Mouse (Mus musculus): ENCODE results near the gene Trim41.
"Not testable (repeated sequence)": the region's sequence is repeated elsewhere in the genome, so short reads cannot be mapped to it uniquely, and the experiment has no call there.

Gene Trim41

DNA sequence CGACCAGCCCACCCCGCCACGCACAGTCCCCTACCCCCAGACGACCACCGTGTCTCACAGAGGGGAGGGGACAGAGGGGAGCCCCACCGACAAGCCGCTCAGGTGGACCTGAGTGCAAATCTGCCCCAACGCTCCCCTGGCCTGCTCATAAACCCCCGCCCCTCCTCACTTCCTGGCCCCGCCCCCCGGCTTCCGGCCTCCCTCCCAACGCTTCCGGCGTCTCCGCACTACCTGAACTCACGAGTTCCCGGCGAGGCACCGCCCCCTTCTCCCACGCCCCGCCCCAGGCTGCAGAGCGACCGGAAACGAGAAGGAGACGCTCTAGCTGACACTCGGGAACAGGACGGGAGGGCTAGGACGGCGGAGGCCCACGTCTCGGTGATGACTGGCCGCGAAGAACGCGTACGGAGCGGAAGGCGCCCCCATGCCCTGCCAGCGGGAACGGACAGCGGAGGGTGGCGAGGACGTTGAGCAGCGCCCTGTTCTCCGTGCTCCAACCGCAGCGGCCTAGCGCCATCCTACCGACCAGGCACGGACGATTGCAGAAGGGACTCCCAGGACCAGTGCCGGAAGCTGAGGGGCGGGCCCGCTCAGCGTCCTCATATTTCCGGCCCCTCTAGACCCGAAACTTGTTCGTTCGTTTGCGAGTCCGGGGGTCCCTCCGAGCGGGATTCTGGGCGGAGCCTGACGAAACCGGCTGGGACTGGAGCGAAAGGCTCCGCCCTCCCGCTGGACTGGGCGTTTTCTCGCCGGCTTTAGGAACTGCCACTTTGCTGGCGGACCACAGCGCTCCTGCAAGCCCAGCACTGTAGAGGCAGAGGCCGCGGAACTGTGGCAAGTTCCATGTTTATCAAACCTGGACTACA lies at the start of gene Trim41:
TSS of gene Trim41 (minus strand) at position 554 of the 866 bp plus-strand sequence.
- peak; percentile 100 for DNase-seq

DNA sequence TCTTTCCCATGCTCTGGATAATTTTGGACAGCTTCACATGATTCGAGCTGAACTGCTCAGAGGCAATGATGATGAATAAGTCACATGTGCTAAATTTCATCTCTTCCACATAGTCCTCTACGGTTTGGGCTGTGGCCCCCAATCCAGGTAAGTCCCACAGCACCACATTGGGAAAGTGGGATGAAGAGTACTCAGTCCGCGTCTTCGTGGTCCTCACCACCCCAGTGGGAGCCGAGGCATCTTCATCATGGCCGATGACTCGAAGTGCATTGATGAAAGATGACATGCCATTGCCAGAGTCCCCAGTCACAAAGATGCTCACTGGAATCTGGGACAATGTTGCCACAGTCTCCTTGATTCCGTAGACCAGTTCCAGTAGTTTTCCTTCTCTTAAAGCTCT lies 49.3 kb upstream of the Trim41 start:
- no peak for DNase-seq

DNA sequence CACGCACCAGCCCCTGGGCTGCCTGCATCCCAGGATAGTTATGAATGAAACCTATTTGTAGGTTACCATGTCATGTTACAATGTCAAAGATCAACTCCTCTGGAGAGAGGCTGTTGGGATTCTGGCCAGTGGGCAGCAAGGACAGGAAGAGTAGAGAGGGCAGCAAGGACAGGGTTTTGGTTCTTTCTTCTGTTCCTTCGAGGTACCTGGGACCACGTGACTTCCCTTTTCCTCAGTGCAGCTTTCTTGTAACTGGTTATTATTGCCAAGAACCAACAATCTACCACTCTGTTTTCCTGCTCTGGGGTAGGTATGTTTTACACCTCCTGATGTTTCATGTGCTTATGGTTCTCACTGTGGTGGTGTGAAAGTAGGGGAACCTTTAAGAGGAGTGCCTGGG lies 46.7 kb upstream of the Trim41 start:
- DNase-seq = no peak

DNA sequence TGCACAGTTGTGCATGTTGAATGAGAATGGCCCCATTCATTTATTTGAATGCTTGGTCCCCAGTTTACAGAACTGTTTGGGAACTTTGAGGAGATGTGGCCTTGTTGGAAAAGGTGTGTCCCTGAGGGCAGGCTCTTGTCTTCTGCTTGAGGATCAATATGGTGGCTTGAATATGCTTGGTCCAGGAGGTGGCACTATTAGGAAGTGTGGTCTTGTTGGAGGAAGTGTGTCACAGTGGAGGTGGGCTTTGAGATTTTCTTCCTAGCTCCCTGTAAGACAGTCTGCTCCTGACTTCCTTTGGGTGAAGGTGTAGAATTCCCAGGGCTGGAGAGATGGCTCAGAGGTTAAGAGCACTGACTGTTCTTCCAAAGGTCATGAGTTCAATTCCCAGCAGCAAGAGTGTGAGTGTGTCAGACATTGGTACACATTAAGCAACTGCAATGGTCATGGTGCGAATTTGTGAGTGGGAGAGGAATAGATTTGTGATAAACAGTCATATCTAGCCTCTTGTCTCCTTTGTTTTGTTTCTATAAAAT lies 45.7 kb upstream of the Trim41 start:
- no peak for DNase-seq

DNA sequence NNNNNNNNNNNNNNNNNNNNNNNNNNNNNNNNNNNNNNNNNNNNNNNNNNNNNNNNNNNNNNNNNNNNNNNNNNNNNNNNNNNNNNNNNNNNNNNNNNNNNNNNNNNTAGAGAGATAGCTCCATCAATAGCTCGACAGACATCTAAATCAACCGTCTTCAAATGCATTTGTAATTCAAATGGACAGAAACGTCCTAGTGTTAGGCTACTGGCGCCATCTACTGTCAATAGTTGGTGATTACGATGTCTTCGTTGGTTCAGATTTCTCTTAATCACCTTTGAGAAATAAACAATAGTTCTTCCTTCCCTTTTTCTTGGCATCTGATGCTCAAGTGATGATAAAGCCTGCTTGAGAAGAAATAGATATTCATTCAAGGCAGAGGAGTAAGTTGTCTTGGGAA lies 41.9 kb upstream of the Trim41 start:
- DNase-seq = peak in 1 of 2 experiments; percentile 26

DNA sequence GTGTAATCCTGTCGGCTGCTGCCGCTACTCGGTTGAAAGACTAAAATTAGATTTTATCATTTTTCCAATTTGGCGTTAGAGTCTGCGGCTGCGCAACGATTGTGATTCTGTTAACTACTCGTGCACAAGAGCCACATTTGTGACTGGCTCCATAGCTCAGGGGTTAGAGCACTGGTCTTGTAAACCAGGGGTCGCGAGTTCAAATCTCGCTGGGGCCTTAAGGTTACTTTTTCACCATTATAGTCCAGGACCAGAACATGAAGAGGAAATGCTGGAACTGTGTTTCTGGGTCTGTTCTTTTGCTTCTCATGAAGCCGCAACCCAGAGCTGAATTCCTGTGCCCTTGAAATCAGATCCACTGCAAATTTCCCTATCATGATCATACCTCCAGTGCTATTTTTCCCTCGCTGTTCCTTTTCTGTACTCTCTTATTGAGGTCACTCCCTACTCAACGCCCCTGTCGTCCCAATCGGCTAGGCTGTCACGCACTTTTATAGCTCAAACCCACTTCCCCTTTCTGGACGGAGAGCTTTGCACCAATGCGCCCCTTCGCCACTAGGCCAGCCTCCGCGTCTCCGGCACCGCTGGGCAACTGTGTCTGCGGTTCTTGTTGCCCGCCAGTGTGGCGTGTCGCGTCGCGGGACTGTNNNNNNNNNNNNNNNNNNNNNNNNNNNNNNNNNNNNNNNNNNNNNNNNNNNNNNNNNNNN lies 36.5 kb upstream of the Trim41 start:
- peak; percentile 85 to 89 for DNase-seq

DNA sequence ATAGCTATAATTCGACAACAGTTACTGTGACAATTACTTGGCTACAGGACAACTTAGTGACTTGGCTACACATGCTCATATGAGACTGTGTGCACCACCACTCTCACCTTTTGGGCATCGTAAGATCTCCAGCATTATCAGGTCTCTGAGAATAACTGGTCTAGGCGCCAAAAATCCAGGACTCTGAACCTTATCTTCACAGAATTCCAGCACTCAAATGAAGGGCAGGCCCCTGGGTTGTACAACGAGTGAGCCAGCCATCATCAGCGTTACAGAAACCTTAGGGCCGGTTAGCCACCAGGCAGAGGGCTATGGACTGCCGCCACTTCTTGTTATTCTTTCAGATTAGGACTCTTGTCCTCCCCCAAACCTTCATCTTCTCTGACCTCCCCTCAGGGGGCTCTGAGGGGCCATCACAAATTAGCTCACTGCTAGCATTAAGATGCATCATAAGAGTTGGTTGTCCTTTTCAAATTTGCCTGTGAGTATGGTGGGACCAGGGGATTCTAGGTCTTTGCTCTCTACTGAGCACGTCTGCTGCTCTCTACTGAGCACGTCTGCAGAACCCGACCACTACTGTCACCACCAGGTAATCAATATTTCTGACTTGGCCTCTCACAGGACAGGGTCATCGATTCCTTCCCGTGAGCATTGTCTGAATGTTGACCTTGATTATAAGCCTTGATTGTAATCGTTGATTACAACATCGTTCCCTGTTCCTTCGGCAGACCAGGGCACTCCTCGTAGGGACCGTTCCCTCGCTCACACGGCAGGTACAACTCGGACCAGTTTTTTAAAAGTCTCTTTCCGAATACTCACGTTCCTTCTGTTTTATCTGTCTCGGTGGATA lies 35.7 kb upstream of the Trim41 start:
- peak in 1 of 2 experiments; percentile 16 for DNase-seq

DNA sequence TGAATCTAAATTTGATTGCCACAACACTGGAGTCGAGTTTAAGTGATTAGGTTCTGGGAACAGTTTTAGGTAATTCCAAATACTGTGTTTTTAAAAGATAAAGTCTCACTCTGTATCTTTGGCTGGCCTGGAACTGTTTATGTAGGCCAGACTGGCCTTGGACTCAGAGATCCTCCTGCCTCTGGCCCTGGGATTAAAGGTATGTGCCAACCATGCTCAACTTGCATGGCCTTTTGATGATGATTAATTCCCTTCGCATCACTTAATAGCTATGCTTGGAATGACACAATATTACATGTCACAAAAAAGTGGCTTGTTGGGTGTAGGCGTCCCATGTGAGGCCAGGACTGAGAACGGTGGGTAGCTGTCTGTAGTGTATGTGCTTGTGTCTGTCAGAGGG lies 35.0 kb upstream of the Trim41 start:
- no peak for DNase-seq

DNA sequence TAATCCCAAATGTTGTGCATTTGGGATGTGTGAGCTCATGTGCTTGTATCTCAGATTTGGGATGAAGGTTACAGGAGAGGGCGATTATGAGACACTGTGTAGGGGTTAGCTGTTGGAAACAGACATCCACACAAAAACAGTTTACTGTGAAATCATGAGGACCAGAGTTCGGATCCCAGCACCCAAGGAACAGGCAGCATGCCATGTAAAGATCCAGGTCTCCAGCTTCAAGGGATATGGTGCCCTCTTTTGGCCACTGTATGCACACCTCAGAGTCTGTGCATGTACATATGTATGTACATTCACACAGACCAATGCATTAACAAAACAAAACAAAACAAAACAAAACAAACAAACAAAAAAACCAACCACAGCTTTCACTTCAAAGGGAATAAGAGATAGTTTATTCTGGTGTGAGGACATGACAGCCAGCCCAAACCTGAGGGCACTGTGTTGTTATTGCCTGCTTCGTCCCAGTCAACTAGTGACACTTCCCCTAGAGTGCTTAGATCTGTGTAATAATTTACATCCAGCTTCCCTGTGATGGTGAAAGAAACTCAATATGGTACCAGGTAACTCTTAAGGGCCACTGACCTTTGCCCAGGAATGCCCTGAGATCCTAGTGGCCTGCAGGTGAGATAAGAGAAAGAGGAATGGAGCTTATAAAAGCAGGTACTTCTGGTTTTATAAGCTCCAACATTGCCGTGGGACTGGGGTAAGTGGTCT lies 34.3 kb upstream of the Trim41 start:
- no peak for DNase-seq

DNA sequence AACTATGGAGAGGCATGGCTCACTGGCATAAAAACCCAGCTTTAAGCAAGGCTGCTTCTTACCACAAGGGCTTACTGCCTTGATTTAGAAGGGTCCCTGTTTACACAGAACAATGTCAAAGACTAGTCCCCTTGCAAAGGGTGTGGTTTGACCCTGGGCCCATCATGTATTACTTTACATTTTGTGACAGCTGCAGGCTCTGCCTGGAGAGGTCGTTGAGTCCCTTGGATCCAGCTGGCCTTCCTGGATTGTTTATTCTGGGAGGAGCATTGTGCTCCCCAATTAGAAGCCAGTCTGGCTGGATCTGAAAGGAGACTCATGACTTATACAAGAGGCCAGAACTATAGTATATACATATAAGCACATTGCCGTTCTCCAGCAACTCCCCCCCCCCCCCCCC lies 33.1 kb upstream of the Trim41 start:
- no peak for DNase-seq

DNA sequence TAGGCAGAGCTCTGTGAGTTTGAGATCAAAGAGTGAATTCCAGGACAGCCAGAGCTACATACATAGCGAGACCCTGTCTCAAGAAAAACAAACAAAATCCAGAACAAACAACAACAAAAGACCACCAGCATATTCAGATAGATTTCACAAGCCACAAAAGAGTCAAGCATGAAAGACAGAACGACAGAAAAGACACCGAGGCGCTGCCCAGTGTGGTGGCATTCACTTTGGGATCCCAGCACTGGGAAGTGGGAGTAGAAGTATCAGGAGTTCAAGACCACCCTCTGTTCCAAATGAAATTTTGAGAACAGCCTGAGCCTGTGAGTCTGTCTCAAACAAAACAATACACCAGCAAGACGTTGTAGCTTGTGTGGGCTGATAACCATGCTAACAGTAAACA lies 29.7 kb upstream of the Trim41 start:
- DNase-seq = no peak

DNA sequence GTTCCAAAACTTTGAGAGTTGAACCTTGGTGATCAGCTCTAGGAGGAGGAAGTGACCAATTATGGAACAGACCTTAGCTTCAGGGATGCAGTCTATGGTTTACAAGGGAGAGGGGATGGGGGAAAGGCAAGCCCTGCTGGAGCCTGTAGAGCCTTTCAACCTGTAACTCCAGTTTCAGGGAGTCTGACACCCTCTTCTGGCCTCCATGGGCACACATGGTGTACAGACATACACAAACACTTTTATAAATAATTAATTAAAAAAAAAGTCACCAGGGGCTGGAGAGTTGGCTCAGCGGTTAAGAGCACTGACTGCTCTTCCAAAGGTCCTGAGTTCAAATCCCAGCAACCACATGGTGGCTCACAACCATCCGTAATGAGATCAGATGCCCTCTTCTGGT lies 29.2 kb upstream of the Trim41 start:
- DNase-seq = not testable (repeated sequence)

DNA sequence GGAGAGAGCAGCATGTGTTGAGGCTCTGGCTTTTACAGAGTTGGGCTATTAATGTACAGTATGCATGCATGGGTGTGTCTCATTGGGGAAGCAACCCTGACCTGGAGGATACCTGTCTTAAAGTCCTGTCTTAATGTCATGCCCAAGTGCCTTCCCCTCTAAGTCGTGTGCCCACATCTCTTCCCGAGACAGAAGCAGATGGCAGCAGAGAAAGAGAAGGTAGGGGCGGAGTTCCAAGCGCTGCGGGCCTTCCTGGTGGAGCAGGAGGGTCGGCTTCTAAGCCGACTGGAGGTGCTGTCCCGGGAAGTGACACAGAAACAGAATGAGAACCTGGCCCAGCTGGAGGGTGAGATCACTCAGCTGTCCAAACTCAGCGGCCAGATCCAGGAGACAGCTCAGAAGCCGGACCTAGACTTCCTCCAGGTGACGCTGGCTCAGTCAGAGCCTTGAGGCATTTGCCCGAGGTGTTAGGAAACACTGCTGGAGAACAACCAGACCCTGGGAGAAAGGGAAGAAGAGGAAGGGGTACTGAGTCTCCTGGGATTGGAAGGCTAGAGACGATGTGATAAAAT lies 28.2 kb upstream of the Trim41 start:
- no peak for DNase-seq

DNA sequence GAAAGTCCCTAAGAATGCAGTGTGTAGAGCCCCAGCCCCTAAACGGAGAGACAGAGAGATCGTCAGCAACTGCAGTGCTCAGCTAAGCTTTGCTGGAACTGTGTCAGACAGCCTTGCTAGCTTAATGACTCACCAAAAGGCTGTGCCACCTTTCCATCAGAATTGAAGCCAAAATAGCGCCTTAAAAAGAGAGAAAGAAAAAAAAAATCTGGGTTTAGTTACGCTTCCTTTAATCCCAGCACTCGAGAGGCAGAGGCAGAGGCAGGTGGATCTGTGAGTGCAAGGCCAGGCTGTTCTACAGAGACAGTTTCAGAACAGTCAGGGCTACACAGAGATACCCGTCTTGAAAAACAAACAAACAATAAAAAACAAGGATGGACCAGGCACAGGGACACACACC lies 27.2 kb upstream of the Trim41 start:
- no peak for DNase-seq

DNA sequence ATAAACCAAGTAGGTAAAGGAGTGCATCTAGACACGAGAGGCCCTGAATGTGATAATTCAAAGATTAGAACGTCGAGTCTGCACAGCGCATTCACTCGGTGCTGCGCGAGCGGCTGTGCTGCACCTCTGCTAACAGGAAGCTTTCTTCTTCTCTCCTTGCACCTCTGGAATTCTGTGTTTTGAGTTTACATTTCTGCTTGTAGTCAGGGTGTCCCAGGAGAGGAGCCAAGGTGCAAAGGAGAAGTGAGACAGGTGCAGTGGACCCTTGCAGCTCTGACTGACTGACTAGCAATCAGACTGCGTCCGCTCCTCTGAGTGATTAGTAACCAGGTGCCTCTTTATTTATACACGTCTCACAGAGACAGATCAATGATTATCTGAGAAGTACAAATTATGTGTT lies 26.0 kb upstream of the Trim41 start:
- DNase-seq = no peak

DNA sequence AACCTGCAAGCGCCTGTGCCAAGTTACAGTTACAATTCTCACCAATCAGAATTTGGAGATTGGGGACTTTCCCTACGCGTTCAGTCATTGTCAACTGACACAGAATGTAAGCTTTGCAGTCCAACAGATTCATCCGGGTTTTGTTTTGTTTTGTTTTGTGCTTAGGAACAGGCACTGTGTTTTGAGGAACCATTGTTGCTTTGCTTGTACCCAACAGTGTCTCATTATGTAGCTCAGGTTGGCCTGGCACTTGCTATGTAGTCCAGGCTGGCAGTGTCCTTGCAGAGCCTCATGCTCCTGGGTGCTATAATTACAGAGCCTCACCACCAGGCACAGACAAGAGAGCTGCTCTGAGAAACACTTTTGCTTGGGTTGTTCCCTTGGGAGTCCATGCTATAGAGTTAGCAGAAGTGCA lies 25.2 kb upstream of the Trim41 start:
- no peak for DNase-seq

DNA sequence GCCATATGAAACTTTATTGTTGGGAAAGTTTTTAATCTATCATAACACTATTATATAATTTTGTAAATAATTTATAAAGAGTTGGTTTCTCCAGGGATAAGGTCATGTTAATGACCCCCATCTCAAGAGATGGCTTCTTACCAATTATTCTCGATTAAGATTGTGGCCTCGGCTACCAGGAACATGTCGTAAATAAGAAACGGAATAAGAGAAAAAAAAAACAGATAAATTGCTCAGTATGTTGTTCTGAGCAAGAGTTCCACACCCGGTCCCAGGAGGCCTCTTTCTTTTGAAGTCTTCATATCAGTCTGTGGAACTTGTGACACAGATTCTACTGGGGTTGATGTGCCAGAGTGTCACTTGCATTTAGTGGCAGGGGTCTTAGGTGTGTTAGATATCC lies 24.1 kb upstream of the Trim41 start:
- no peak for DNase-seq

DNA sequence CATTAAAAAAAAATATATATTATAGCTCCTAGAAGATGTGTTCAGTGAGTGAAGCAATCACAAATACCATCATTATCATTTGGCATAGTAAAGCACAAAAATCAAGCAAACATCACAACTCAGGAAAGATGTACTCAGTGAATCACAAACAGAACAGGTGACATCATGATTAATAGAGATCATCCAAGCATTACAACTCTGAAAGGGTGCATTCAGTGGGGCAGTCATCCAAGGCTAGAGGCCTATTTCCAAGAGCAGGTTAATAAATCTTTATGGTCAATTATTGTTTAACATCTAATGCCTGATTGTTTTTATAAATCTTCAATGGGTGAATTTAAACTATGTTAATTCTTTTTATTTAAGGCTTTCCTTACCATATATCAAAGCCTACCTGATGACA lies 23.7 kb upstream of the Trim41 start:
- DNase-seq = no peak

DNA sequence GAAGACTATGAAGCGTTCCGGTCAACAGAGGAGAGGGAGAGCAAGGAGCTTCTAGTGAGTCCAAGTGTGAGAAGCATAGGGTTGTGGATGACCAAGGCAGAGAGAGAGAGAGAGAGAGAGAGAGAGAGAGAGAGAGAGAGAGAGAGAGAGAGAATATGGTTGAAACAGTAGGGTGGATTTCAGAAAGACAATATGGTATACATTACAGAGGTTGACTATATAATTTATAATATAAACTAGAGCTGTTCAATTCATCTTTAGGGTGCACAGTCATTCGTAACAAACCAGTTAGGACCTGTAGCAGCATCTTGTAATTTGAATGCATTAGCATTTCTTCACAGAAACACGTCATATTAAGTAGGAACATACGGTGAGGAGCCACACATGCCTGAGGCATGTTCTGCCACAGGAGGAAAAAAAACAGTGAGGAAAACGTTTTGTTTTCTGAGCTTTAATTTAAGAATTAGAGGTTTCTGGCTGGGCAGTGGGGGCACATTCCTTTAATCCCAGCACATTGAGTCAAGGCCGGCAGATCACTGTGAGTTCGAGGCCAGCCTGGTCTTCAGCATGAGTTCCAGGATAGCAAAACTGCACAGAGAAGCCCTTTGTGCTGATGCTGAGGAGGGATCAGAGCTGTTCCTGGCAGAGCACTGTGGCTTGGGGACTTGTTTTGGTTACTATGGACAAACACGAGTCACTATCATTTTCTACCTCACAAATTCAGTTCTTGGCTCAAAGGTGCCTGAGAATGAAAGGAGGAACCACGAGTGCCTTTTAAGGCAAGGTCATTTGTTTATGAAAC lies 21.9 kb upstream of the Trim41 start:
- no peak for DNase-seq

DNA sequence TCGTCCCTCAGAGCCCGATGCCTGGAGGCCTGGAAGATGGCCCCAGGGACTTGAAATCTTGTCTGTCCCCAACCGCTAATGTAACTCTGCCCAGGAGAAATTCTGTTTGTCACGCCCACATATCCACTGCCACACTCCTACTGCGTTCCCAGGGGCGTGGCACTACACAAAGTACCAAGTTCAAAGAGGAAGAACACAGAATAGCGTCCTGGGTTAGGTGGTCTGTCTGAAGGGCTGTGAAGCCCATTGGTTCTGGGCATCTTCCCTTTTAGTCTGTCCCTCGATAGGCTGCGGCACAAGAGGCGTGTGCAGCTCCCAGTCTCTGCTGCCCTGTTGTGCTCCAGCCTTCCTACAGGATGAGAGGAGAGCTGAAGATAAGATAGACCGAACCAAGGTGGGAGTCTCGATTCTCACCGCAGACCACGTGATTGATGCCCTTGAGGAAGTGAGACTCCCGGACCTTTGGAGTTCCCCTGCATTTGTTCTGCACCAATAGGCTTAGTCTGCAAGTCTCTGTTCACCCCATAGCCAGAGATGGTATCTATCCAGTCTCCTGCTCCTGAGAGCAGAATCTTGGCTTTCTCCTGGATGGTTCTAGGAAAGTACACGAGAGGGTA lies 21.1 kb upstream of the Trim41 start:
- no peak for DNase-seq
